Mouse (Mus musculus) spleen, postnatal 4 days (tissue): ENCODE data around the gene Catsperg2.
"Not testable (repeated sequence)": the region's sequence is repeated elsewhere in the genome, so short reads cannot be mapped to it uniquely, and the experiment has no call there.

Experiments
- DNase-seq, 2 experiments: peaks; one replicate each; pipeline ENCODE4 v3.0.0; 2022; ENCODE audit warnings: low spot score in 2 of 2

Gene Catsperg2

GRCm38 (mm10) chr7:29726860-29727259 is at the start of gene Catsperg2:
Gene Catsperg2 (minus strand): TSS chr7:29727032.
- not testable (repeated sequence) for DNase-seq

DNA sequence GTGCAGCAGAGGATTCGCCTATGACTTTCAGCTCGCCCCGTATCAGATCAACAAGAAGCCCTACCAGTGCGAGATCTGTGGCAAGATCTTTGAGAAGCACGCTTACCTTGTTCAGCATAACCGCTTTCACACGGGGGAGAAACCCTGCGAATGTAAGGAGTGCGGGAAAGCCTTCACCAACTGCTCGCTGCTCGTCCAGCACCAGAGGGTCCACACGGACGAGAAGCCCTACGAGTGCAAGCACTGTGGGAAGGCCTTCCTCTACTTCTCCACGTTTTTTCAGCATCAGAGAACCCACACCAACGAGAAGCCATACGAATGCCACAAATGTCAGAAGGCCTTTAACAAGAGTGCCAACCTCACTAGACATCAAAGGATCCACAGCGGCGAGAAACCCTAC is 49.7 kb upstream of the Catsperg2 start:
- DNase-seq = peak in 1 of 2 experiments; percentile 51

DNA sequence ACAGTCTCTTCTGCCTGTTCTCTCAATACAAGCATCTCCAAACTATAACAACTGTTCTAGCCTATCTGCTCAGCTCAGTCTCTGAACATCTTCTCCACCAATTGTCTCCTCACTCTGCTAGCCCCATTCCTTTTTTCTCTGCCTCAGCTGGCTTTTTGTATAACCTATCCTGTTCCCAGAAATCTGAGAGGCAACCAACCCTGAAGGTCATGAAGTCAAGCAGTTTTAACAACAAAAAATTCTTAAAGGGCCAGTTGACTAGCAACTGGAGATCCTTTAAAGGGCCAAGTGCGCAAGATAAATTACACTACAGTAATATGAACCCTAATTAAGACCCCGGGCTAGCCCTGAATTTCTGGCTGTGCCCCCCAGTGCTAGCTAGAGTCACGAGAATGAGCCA is 47.5 kb upstream of the Catsperg2 start:
- no peak for DNase-seq

DNA sequence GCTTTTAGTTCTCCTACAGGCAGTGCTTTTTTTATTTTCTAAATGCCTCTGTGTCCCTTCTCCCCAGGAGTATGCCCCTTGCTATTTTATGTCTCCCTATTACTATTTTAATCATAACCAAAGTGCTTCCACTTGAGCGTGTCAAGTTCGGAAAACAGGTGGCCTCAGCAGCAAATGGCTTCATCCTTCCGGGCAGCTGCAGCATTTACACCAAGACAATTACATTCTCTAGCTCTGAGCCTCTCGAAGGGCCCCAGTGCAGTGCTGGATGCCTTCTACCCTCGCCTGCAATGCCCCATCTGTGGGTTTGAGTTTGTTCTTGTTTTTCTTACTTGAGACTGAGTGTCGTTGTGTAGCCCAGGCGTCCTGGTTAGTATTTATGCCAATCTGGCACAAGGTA is 46.7 kb upstream of the Catsperg2 start:
- no peak for DNase-seq

DNA sequence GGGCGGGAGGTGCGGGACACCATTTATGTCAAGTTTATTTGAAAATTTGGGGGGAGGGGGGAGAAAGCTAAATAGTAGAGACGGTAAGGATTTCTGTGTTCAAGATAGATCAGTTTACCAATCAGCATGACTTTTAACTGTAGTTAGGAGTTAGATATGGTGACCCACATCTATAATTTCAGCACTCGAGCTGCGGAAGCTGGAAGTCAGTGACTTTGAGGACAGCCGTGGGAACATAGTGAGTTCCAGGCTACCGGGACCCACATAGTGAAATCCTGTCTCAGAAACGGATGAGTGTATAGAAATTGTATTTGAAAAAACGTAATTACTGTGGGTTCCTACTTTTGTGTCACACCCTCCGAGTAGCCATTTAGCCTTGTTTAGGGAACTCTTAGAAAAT is 42.1 kb upstream of the Catsperg2 start:
- DNase-seq = no peak

DNA sequence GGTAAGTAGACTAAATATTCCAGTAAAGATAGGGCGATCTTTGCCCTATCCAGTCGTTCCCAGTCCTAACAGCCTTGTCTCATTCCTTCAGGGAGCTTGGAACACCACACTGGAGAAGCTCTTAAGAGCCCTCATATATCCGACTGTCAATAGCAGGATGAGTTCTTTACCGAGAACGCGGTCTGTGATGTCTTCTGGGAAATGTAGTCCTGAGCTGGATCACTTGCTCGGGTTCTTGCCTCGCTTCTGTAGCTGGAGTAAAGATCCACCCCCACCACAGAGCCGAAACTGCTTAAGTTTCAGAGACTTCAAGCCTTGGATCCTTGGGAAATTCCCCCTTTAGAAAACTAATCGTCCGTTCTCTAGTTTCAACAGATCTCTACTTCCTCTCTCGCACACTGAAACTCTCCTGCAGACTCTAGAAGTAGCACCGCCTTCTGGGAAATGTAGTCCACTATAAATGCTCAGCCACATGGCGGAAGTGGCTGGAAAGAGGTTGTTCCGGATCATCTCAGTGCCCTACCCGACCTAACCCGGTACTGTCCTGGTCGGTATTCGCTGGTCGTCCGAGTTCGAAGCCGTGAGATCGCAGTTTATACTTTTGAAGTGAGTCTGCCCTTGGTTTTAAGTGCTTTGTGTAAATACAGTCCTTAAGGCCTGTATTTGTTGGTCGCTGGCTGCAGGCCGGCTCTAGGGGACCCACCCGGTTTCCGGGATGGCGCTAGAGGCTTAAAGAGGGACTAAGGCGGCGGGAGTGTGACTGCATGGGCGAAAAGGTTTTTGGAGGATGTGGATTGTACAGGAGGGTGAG is 41.5 kb upstream of the Catsperg2 start, which contains the start of gene Zfp84:
TSS of gene Zfp84 (plus strand) at position 463 of the 811 bp plus-strand sequence.
- DNase-seq = peak; percentile 79 to 84

GRCm38 (mm10) chr7:29767058-29767686 is 40.3 kb upstream of the Catsperg2 start:
- peak; percentile 70 to 81 for DNase-seq

GRCm38 (mm10) chr7:29764702-29765101 is 37.9 kb upstream of the Catsperg2 start:
- DNase-seq = no peak

- no peak for DNase-seq
These were observed 33.6 kb upstream of the Catsperg2 start for GRCm38 (mm10) chr7:29760476-29760875.

DNA sequence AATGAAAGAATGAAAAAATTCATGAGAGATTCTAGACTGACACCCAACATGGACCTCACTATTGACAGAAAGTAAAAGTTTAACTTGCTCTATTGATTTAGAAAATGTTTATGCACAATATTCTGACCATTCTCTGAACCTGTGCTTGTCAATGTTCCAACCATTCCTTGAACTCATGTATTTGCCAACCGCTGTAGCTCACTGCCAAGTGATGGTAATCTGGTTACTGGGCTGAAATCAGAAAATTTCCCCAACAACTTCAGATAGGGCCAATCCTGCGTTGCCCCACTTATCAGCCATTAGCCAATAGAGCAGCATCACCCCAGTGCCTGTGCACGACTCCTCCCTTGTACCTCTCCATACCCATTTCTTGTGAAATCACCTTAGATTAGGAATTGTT is 15.4 kb upstream of the Catsperg2 start:
- DNase-seq = no peak

- no peak for DNase-seq
These were observed 1.2 kb upstream of the Catsperg2 start for GRCm38 (mm10) chr7:29728055-29728454.

- not testable (repeated sequence) for DNase-seq
These were observed 1.2 kb downstream of the Catsperg2 start for GRCm38 (mm10) chr7:29725461-29726142.

- DNase-seq = not testable (repeated sequence)
These were observed 17.9 kb downstream of the Catsperg2 start for GRCm38 (mm10) chr7:29708891-29709290.

DNA sequence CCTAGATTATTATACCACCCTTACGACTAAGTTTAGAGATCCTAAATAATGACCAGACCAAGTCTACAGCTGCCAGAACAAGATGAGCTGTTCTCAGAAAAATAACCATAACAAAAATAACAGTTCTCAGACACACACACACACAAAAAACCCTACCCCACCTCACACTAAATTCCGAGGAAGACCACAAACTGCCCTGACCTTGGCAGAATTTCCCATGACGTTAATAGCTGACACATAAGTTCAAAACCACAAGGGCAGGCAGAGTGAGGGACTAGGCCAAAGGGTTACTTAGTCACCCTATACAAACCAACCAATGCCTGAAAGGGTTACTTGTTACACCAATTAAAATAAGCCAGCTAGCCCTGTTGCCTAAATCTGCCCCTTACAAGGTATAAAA is 31.6 kb downstream of the Catsperg2 start:
- not testable (repeated sequence) for DNase-seq

DNA sequence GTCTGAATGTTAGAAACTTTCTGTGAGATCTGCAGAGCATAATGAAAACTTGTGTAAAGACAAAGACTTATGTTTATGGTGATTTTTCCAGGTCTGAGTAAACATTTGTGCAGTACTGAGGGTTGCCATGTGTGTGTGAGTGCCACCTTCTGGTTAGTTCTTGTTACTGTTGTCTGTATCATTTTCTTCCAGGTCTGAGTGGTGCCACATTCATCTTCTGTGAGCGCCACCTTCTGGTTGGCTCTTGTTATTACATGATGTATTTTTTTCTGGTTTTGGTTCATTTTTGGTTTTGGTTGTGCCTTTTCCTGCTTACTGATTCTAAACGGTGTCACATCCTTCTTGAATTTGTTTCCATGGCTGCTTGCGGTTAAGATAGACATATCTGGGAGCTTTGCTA is 45.0 kb downstream of the Catsperg2 start:
- no peak for DNase-seq
